Mouse (Mus musculus) ES-E14 (cell line): ENCODE results near the gene Lamc1. TPM values are rescaled to one million over a fixed set of nuclear protein-coding genes. Genes with fewer than 3 reads are reported as not detected.

Experiments
- DNase-seq: peaks from one replicate; pipeline ENCODE4 v3.0.0-alpha.2; 2013; ENCODE audit warnings: low read depth, low spot score
- H3K27ac ChIP-seq: 2 replicates; pipeline ENCODE4 v1.5.1; 2012; ENCODE audit warnings: low read depth, mild to moderate bottlenecking, low read length, moderate library complexity, mixed read lengths; ENCODE audit not compliant: poor library complexity, insufficient read depth, severe bottlenecking
- H3K36me3 ChIP-seq: 2 replicates; pipeline ENCODE4 v1.6.1; 2012; ENCODE audit warnings: mild to moderate bottlenecking, low read length, moderate library complexity, mixed read lengths; ENCODE audit not compliant: control insufficient read depth, poor library complexity, insufficient read depth, severe bottlenecking
- H3K4me1 ChIP-seq, 2 experiments: fragments of 150-350 bp in 1 of 2; sonication (generic) in 1 of 2; 2 replicates each; pipeline ENCODE4 v1.6.1; 2012; ENCODE audit warnings: low read length in 2 of 2, mild to moderate bottlenecking in 1 of 2, mixed read lengths in 1 of 2; ENCODE audit not compliant: control insufficient read depth in 2 of 2, insufficient read depth in 2 of 2, poor library complexity in 1 of 2
- H3K4me3 ChIP-seq, 2 experiments: fragments of 150-350 bp in 1 of 2; sonication (generic) in 1 of 2; 2 replicates each; pipeline ENCODE4 v1.5.1; 2012; ENCODE audit warnings: low read length in 2 of 2, low read depth in 1 of 2, mild to moderate bottlenecking in 1 of 2, mixed read lengths in 1 of 2; ENCODE audit not compliant: insufficient read depth in 1 of 2, poor library complexity in 1 of 2, severe bottlenecking in 1 of 2
- H3K9ac ChIP-seq: 2 replicates; pipeline ENCODE4 v1.6.1; 2012; ENCODE audit warnings: low read depth, mild to moderate bottlenecking, low read length, mixed read lengths; ENCODE audit not compliant: poor library complexity, insufficient read depth, severe bottlenecking
- H3K9me3 ChIP-seq: fragments of 150-350 bp; sonication (generic); 2 replicates; pipeline ENCODE4 v1.6.1; 2012; ENCODE audit warnings: low read depth, mild to moderate bottlenecking, low read length; ENCODE audit not compliant: control insufficient read depth, insufficient read depth
- CHD2 ChIP-seq: IDR thresholded peaks from 2 replicates; pipeline ENCODE4 v1.6.1; 2014; ENCODE audit warnings: mild to moderate bottlenecking, low read depth, low read length, inconsistent platforms
- HCFC1 ChIP-seq: IDR thresholded peaks from 2 replicates; pipeline ENCODE4 v1.6.1; 2012; ENCODE audit warnings: low read length, inconsistent platforms, borderline replicate concordance; ENCODE audit not compliant: insufficient read depth
- MAFK ChIP-seq: IDR thresholded peaks from 2 replicates; pipeline ENCODE4 v1.6.1; 2014; ENCODE audit warnings: mild to moderate bottlenecking, low read depth, low read length, inconsistent platforms; ENCODE audit not compliant: insufficient read depth
- ZC3H11A ChIP-seq: IDR thresholded peaks from 2 replicates; pipeline ENCODE4 v1.6.1; 2012; ENCODE audit warnings: low read depth, mild to moderate bottlenecking, inconsistent platforms, low read length, borderline replicate concordance
- ZNF384 ChIP-seq: IDR thresholded peaks from 2 replicates; pipeline ENCODE4 v1.6.1; 2012; ENCODE audit warnings: low read depth, low read length, inconsistent platforms
- in situ Hi-C, 2 experiments: fragments of 600-800 bp; cut with MboI; formaldehyde crosslinking; loops; one replicate each; pipeline ENCODE4 v1.15.1; 2025; ENCODE audit warnings: low sequenced_read_pairs in 2 of 2, inconsistent platforms in 1 of 2; ENCODE audit not compliant: unreplicated experiment in 2 of 2
- total RNA-seq: library from RNA; depleted of rRNA; stranded (reverse); fragments of 300-350 nt; gene quantifications from 2 replicates; pipeline ENCODE4 v1.2.3, GENCODE M21; 2012

Lamc1 gene
- total RNA-seq, 1 experiment: 313 TPM

GRCm38 (mm10) chr1:153191237-153191942, 141.2 kb downstream of the Lamc1 start:
- no peak for TF ChIP-seq ZC3H11A
- no peak for TF ChIP-seq HCFC1
- no peak for TF ChIP-seq MAFK
- TF ChIP-seq CHD2: no peak
- peak; percentile 60; the same call in 1 of the 2 replicates for TF ChIP-seq ZNF384
- no peaks in the 10 kb centered on the region for H3K36me3 ChIP-seq
- DNase-seq: no peak
- no peak overlapping the region for H3K4me3 ChIP-seq
- in situ Hi-C loops: no loop called here
- H3K9ac ChIP-seq: no peak overlapping the region
- H3K27ac ChIP-seq: no peak overlapping the region
- no peaks in the 10 kb centered on the region for H3K9me3 ChIP-seq
- H3K4me1 ChIP-seq: peaks cover 10 to 11% of the 10 kb centered on the region in 2 experiments; a peak in 3 of 4 replicates

GRCm38 (mm10) chr1:153188081-153188480, 144.5 kb downstream of the Lamc1 start:
- TF ChIP-seq ZNF384 (no peak), HCFC1 (no peak), CHD2 (no peak), MAFK (no peak), ZC3H11A (no peak)
- DNase-seq: no peak
- H3K9me3 ChIP-seq: no peaks in the 10 kb centered on the region
- H3K9ac ChIP-seq: no peak overlapping the region
- no peak overlapping the region for H3K4me3 ChIP-seq
- no peaks in the 10 kb centered on the region for H3K36me3 ChIP-seq
- in situ Hi-C loops: no loop called here
- H3K27ac ChIP-seq: no peak overlapping the region
- peaks cover 9 to 12% of the 10 kb centered on the region in 2 experiments; a peak in 3 of 4 replicates for H3K4me1 ChIP-seq

- no peak within 1 kb of the TSS for H3K27ac ChIP-seq
Measured at GRCm38 (mm10) chr1:153185828-153186803, 146.5 kb downstream of the Lamc1 start, which contains the start of gene Lamc2. Gene Lamc2, minus strand, starts transcription at chr1:153186447.

GRCm38 (mm10) chr1:153180586-153181289, 151.8 kb downstream of the Lamc1 start:
- in situ Hi-C loops: no loop called here
- H3K36me3 ChIP-seq: no peaks in the 10 kb centered on the region
- H3K27ac ChIP-seq: no peak overlapping the region
- no peak overlapping the region for H3K4me3 ChIP-seq
- H3K4me1 ChIP-seq: no peaks in the 10 kb centered on the region
- H3K9ac ChIP-seq: no peak overlapping the region
- no peak for DNase-seq
- H3K9me3 ChIP-seq: no peaks in the 10 kb centered on the region
- no peak for TF ChIP-seq ZNF384
- no peak for TF ChIP-seq CHD2
- TF ChIP-seq HCFC1: no peak
- TF ChIP-seq ZC3H11A: no peak
- TF ChIP-seq MAFK: no peak

More at GRCm38 (mm10) chr1:153185828-153186803, 146.5 kb downstream of the Lamc1 start, which contains the start of gene Lamc2:
- TF ChIP-seq HCFC1 (peak; percentile 57; the same call in 1 of the 2 replicates), ZC3H11A (0 out of 2 replicates have a peak, but pooled peaks have one; percentile 6), CHD2 (no peak)
- Histone ChIP-seq H3K9ac (peak within 1 kb of the TSS; percentile 58), H3K9me3 (no peaks in the 10 kb centered on the region), H3K4me1 (peaks cover 4 to 6% of the 10 kb centered on the region in 2 experiments; a peak in 3 of 4 replicates), H3K4me3 (peak within 1 kb of the TSS; percentile 66 to 72), H3K36me3 (no peaks in the 10 kb centered on the region)
- no peak for DNase-seq
- in situ Hi-C loops: no loop called here
